Mouse (Mus musculus): ENCODE measurements at regions not wholly inside any gene's neighbourhood (a gene's known extent, or its start where the extent isn't known, plus 50 kb on each side); places are given as distances from the start of the nearest gene placed in this dataset.

DNA sequence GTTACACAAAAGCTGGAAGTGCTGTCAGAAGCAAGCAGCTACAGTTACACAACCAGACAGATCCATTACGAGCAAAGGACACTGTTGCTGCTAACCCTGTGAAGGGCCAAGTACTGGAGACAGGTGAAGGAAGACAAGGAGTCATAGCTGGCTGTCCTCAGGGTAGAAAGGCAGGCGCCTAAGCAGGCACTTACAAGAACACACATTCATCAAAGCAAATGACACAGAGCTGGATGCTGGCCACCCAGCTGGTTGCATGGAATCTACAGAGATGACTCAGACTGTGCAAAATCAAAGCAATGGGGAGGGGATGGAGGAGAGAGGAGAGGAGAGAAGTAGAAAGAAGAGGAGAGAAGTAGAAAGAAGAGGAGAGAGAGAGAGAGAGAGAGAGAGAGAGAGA lies 265.8 kb upstream of the Osr1 start:
- H3K9ac ChIP-seq (replicated peaks; ENCODE audit: low read length), result no peak overlapping the region
- H3K9me3 ChIP-seq (ENCODE audit: low read length), result no peaks in the 10 kb centered on the region
- no peak overlapping the region for H3K4me3 ChIP-seq (ENCODE audit: low read length)
- ATAC-seq, result no peak
- DNase-seq (ENCODE audit: low spot score), result no peak
- H3K4me1 ChIP-seq (ENCODE audit: insufficient read depth, low read length), result no peaks in the 10 kb centered on the region
- no peaks in the 10 kb centered on the region for H3K36me3 ChIP-seq (ENCODE audit: insufficient read depth, low read length)
- no peak overlapping the region for H3K27ac ChIP-seq
- no peaks in the 10 kb centered on the region for H3K27me3 ChIP-seq (ENCODE audit: insufficient read depth, low read length)
- H3K4me2 ChIP-seq (ENCODE audit: low read depth, low read length), result no peak overlapping the region
- no peak for TF ChIP-seq CTCF (IDR thresholded peaks at IDR 0.05; ENCODE audit: low read depth)
- 76% methylated on average over 2 of the region's 2 CpGs for WGBS

DNA sequence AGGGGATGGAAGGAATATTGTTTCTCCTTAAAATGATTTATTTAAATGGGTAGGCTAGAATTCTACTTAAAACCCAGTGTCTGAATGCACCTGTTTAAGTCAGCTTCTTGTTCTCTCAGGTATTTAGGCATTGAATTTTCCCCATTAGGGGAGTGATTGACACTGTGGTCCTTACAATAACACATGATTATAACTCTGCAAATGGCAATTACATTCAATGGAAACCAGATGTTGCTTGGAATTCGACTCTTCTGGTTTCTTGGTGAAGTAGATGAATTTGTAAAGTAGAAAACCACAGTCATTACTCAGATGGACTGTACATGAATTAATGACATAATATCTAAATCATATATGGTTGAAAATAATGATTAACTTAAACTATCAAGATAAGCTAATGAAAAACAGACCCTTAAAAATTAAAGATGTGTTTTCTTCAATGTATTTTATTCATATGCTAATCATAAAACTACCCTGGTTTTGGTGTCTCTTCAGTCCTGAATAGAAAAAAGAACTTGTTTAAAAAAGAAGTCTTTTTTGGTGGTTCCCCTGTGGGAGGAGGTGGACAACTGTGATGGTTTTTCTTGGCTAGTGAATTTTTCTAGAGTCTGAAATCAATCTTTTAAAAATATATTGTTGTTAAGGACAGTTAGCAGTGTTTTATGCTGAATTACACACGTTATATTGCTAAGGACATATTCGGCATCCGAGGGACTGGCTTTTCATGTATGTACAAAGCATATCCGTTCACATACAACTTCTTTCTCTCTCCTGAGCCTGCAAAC lies 231.8 kb upstream of the Osr1 start:
- no peak overlapping the region for H3K4me2 ChIP-seq (ENCODE audit: low read depth, low read length)
- no peaks in the 10 kb centered on the region for H3K36me3 ChIP-seq (ENCODE audit: insufficient read depth, low read length)
- no peak overlapping the region for H3K9ac ChIP-seq (replicated peaks; ENCODE audit: low read length)
- H3K4me1 ChIP-seq (ENCODE audit: insufficient read depth, low read length), result no peaks in the 10 kb centered on the region
- no peaks in the 10 kb centered on the region for H3K9me3 ChIP-seq (ENCODE audit: low read length)
- H3K4me3 ChIP-seq (ENCODE audit: low read length), result no peak overlapping the region
- no peak for DNase-seq (ENCODE audit: low spot score)
- no peak for TF ChIP-seq CTCF (IDR thresholded peaks at IDR 0.05; ENCODE audit: low read depth)
- H3K27me3 ChIP-seq (ENCODE audit: insufficient read depth, low read length), result no peaks in the 10 kb centered on the region
- H3K27ac ChIP-seq, result no peak overlapping the region
- ATAC-seq, result no peak
- 87% methylated on average over 5 of the region's 5 CpGs for WGBS

- no peak overlapping the region for H3K4me3 ChIP-seq (ENCODE audit: low read length)
- no peak overlapping the region for H3K4me2 ChIP-seq (ENCODE audit: low read depth, low read length)
- H3K27ac ChIP-seq, result no peak overlapping the region
- H3K9ac ChIP-seq (replicated peaks; ENCODE audit: low read length), result no peak overlapping the region
- H3K36me3 ChIP-seq (ENCODE audit: insufficient read depth, low read length), result no peaks in the 10 kb centered on the region
- no peaks in the 10 kb centered on the region for H3K27me3 ChIP-seq (ENCODE audit: insufficient read depth, low read length)
- no peak for DNase-seq (ENCODE audit: low spot score)
- no peaks in the 10 kb centered on the region for H3K4me1 ChIP-seq (ENCODE audit: insufficient read depth, low read length)
- 55% methylated on average over 7 of the region's 7 CpGs for WGBS
- no peaks in the 10 kb centered on the region for H3K9me3 ChIP-seq (ENCODE audit: low read length)
- ATAC-seq, result no peak
- no peak for TF ChIP-seq CTCF (IDR thresholded peaks at IDR 0.05; ENCODE audit: low read depth)
These were observed 231.1 kb upstream of the Osr1 start for GRCm38 (mm10) chr12:9338801-9339231.

GRCm38 (mm10) chr12:9340769-9341168 lies 229.1 kb upstream of the Osr1 start:
- TF ChIP-seq CTCF (IDR thresholded peaks at IDR 0.05; ENCODE audit: low read depth), result no peak
- H3K36me3 ChIP-seq (ENCODE audit: insufficient read depth, low read length), result no peaks in the 10 kb centered on the region
- H3K27me3 ChIP-seq (ENCODE audit: insufficient read depth, low read length), result no peaks in the 10 kb centered on the region
- H3K4me3 ChIP-seq (ENCODE audit: low read length), result no peak overlapping the region
- ATAC-seq, result no peak
- no peak overlapping the region for H3K27ac ChIP-seq
- no peaks in the 10 kb centered on the region for H3K9me3 ChIP-seq (ENCODE audit: low read length)
- H3K4me1 ChIP-seq (ENCODE audit: insufficient read depth, low read length), result no peaks in the 10 kb centered on the region
- no peak for DNase-seq (ENCODE audit: low spot score)
- H3K4me2 ChIP-seq (ENCODE audit: low read depth, low read length), result no peak overlapping the region
- H3K9ac ChIP-seq (replicated peaks; ENCODE audit: low read length), result no peak overlapping the region

GRCm38 (mm10) chr12:9345359-9345758 lies 224.6 kb upstream of the Osr1 start:
- TF ChIP-seq CTCF (IDR thresholded peaks at IDR 0.05; ENCODE audit: low read depth), result no peak
- no peak overlapping the region for H3K4me3 ChIP-seq (ENCODE audit: low read length)
- no peaks in the 10 kb centered on the region for H3K9me3 ChIP-seq (ENCODE audit: low read length)
- no peak overlapping the region for H3K9ac ChIP-seq (replicated peaks; ENCODE audit: low read length)
- 71% methylated on average over 1 of the region's 1 CpGs for WGBS
- no peaks in the 10 kb centered on the region for H3K27me3 ChIP-seq (ENCODE audit: insufficient read depth, low read length)
- DNase-seq (ENCODE audit: low spot score), result no peak
- ATAC-seq, result no peak
- H3K4me1 ChIP-seq (ENCODE audit: insufficient read depth, low read length), result no peaks in the 10 kb centered on the region
- H3K27ac ChIP-seq, result no peak overlapping the region
- no peak overlapping the region for H3K4me2 ChIP-seq (ENCODE audit: low read depth, low read length)
- H3K36me3 ChIP-seq (ENCODE audit: insufficient read depth, low read length), result no peaks in the 10 kb centered on the region

- Histone ChIP-seq H3K36me3 (ENCODE audit: insufficient read depth, low read length) (no peaks in the 10 kb centered on the region), H3K4me3 (ENCODE audit: low read length) (no peak overlapping the region), H3K4me1 (ENCODE audit: insufficient read depth, low read length) (no peaks in the 10 kb centered on the region), H3K9ac (replicated peaks; ENCODE audit: low read length) (no peak overlapping the region), H3K27ac (no peak overlapping the region), H3K4me2 (ENCODE audit: low read depth, low read length) (no peak overlapping the region), H3K9me3 (ENCODE audit: low read length) (no peaks in the 10 kb centered on the region), H3K27me3 (ENCODE audit: insufficient read depth, low read length) (no peaks in the 10 kb centered on the region)
- WGBS, result 87% methylated on average over 4 of the region's 4 CpGs
- no peak for TF ChIP-seq CTCF (IDR thresholded peaks at IDR 0.05; ENCODE audit: low read depth)
- ATAC-seq, result no peak
- no peak for DNase-seq (ENCODE audit: low spot score)
These were observed 214.4 kb upstream of the Osr1 start for GRCm38 (mm10) chr12:9355512-9355911.

DNA sequence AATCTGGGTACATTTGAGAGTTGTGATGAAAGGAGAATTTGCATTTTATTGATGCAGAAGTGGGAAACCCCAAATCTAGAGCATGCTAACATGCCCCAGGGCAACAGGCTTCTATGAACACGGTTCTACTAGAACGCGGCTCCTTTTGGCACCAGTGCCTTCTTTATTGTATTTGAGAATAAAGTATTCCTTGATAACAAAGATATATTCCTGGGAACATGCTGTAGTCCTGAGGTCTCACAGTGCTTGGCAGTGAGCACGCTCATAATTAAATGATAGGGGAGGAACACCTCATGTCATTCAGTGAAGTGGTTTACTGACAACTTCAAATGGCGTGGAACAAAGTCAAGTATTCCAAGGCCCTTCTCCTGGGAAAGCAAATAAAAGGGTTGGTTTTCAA lies 212.1 kb upstream of the Osr1 start:
- H3K27ac ChIP-seq, result no peak overlapping the region
- DNase-seq (ENCODE audit: low spot score) (no peak), ATAC-seq (no peak)
- H3K9ac ChIP-seq (replicated peaks; ENCODE audit: low read length), result no peak overlapping the region
- WGBS, result 82% methylated on average over 5 of the region's 5 CpGs
- no peaks in the 10 kb centered on the region for H3K4me1 ChIP-seq (ENCODE audit: insufficient read depth, low read length)
- no peaks in the 10 kb centered on the region for H3K36me3 ChIP-seq (ENCODE audit: insufficient read depth, low read length)
- H3K9me3 ChIP-seq (ENCODE audit: low read length), result no peaks in the 10 kb centered on the region
- H3K4me2 ChIP-seq (ENCODE audit: low read depth, low read length), result no peak overlapping the region
- no peaks in the 10 kb centered on the region for H3K27me3 ChIP-seq (ENCODE audit: insufficient read depth, low read length)
- no peak for TF ChIP-seq CTCF (IDR thresholded peaks at IDR 0.05; ENCODE audit: low read depth)
- no peak overlapping the region for H3K4me3 ChIP-seq (ENCODE audit: low read length)

Data from hindbrain, postnatal 0 days (tissue).